Mouse (Mus musculus) thymus, adult 2 months (tissue): ENCODE measurements around the gene Gm48551.

ENCODE experiments used
- CTCF ChIP-seq: fragments of 200-500 bp; IDR thresholded peaks from 2 replicates; pipeline ENCODE4 v1.5.1; 2012; ENCODE audit warnings: mild to moderate bottlenecking, control low read depth, low read length, moderate library complexity, borderline replicate concordance; ENCODE audit not compliant: control insufficient read depth, poor library complexity, insufficient read depth; ENCODE audit errors: extremely low read depth
- POLR2A ChIP-seq: fragments of 200-500 bp; IDR thresholded peaks from 2 replicates; pipeline ENCODE4 v1.6.1; 2012; ENCODE audit warnings: mild to moderate bottlenecking, low read length, control low read depth, moderate library complexity; ENCODE audit not compliant: control insufficient read depth, poor library complexity, insufficient read depth; ENCODE audit errors: extremely low read depth

GRCm38 (mm10) chr10:81418216-81419070 lies 34.2 kb downstream of the Gm48551 start:
- no peak for TF ChIP-seq CTCF
- no peak for TF ChIP-seq POLR2A
